Mouse (Mus musculus): ENCODE data around the gene Ralgapa1. TPM values are rescaled to one million over a fixed set of nuclear protein-coding genes. Genes with fewer than 3 reads are reported as not detected.
"Not testable (repeated sequence)": the region's sequence is repeated elsewhere in the genome, so short reads cannot be mapped to it uniquely, and the experiment has no call there.

The Ralgapa1 gene
- polyA plus RNA-seq, 1 experiment from 2014 or later = 19.2 TPM

DNA sequence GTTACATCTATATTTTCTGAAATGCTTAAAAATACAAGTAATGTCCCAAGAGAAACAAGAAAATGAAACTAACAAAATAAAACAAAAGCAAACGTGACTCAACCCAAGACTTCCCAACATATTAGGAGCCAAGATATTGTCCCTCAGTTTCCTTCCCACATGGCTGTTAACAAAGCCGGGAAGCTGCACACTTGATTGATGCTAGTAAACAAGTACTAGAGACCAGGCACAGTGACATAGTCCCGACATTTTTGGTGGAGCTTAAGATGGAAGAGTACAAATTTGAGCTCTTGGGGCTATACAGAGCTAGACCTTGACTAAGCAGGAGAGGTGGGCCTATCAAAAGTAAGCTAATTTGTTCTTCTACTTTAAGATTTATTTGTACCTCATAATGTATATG is 23.9 kb downstream of the Ralgapa1 start:
- H3K27ac ChIP-seq (replicated peaks; ENCODE audit: low read depth, low read length) = no peak overlapping the region
- no peak overlapping the region for H3K9ac ChIP-seq (replicated peaks; ENCODE audit: low read length)
- ATAC-seq (replicated peaks; ENCODE audit: insufficient number of reproducible peaks, low FRiP score, low TSS enrichment, low read depth) = no peak
- no peaks in the 10 kb centered on the region for H3K9me3 ChIP-seq (replicated peaks; ENCODE audit: control insufficient read depth, low read length)
- H3K4me3 ChIP-seq (ENCODE audit: low read depth, low read length) = no peak overlapping the region
- H3K4me1 ChIP-seq (ENCODE audit: control insufficient read depth, insufficient read depth, low read length) = no peaks in the 10 kb centered on the region
- H3K4me2 ChIP-seq (ENCODE audit: low read depth, low read length) = no peak overlapping the region
- no peak for DNase-seq (ENCODE audit: low spot score)
- no peaks in the 10 kb centered on the region for H3K36me3 ChIP-seq (replicated peaks; ENCODE audit: control insufficient read depth, insufficient read depth, low read depth, low read length)
- 85% methylated on average over 3 of the region's 3 CpGs for WGBS
- no peaks in the 10 kb centered on the region for H3K27me3 ChIP-seq (ENCODE audit: control insufficient read depth, insufficient read depth, low read length)

GRCm38 (mm10) chr12:55794485-55794884 is 26.5 kb downstream of the Ralgapa1 start:
- H3K4me3 ChIP-seq (ENCODE audit: low read depth, low read length); H3K27ac ChIP-seq (replicated peaks; ENCODE audit: low read depth, low read length); H3K4me1 ChIP-seq (ENCODE audit: control insufficient read depth, insufficient read depth, low read length); H3K9me3 ChIP-seq (replicated peaks; ENCODE audit: control insufficient read depth, low read length); DNase-seq (ENCODE audit: low spot score); H3K4me2 ChIP-seq (ENCODE audit: low read depth, low read length); H3K9ac ChIP-seq (replicated peaks; ENCODE audit: low read length); ATAC-seq (replicated peaks; ENCODE audit: insufficient number of reproducible peaks, low FRiP score, low TSS enrichment, low read depth); H3K27me3 ChIP-seq (ENCODE audit: control insufficient read depth, insufficient read depth, low read length); H3K36me3 ChIP-seq (replicated peaks; ENCODE audit: control insufficient read depth, insufficient read depth, low read depth, low read length): not testable (repeated sequence)
- WGBS = 79% methylated on average over 4 of the region's 4 CpGs

DNA sequence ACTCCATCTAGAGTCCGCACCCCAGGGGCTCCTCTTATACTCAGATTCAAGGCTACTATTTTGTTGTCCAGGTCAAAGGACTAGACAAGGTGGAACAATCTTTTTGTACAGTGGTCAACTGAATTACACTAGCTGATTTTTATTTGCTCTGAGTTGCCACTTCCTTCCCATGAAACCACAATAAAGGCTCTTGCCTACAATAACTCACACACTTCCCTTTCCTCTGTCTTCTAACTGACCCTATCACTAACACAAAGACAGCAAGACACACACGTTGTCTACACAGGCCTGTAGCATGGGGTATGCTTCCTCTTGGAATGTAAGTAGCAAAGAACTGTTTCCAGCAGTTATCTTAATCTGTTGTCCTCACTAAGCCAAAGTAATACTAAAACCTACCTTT is 35.7 kb downstream of the Ralgapa1 start:
- H3K4me2 ChIP-seq (ENCODE audit: low read depth, low read length) = no peak overlapping the region
- DNase-seq (ENCODE audit: low spot score) (no peak), ATAC-seq (replicated peaks; ENCODE audit: insufficient number of reproducible peaks, low FRiP score, low TSS enrichment, low read depth) (no peak)
- H3K27ac ChIP-seq (replicated peaks; ENCODE audit: low read depth, low read length) = no peak overlapping the region
- H3K27me3 ChIP-seq (ENCODE audit: control insufficient read depth, insufficient read depth, low read length) = no peaks in the 10 kb centered on the region
- H3K9me3 ChIP-seq (replicated peaks; ENCODE audit: control insufficient read depth, low read length) = no peaks in the 10 kb centered on the region
- 80% methylated on average over 2 of the region's 2 CpGs for WGBS
- H3K4me3 ChIP-seq (ENCODE audit: low read depth, low read length) = no peak overlapping the region
- H3K36me3 ChIP-seq (replicated peaks; ENCODE audit: control insufficient read depth, insufficient read depth, low read depth, low read length) = no peaks in the 10 kb centered on the region
- H3K4me1 ChIP-seq (ENCODE audit: control insufficient read depth, insufficient read depth, low read length) = no peaks in the 10 kb centered on the region
- no peak overlapping the region for H3K9ac ChIP-seq (replicated peaks; ENCODE audit: low read length)

GRCm38 (mm10) chr12:55782662-55783061 is 38.3 kb downstream of the Ralgapa1 start:
- Histone ChIP-seq H3K4me3 (ENCODE audit: low read depth, low read length) (no peak overlapping the region), H3K9ac (replicated peaks; ENCODE audit: low read length) (no peak overlapping the region), H3K27me3 (ENCODE audit: control insufficient read depth, insufficient read depth, low read length) (no peaks in the 10 kb centered on the region), H3K36me3 (replicated peaks; ENCODE audit: control insufficient read depth, insufficient read depth, low read depth, low read length) (no peaks in the 10 kb centered on the region), H3K4me2 (ENCODE audit: low read depth, low read length) (no peak overlapping the region), H3K27ac (replicated peaks; ENCODE audit: low read depth, low read length) (no peak overlapping the region), H3K4me1 (ENCODE audit: control insufficient read depth, insufficient read depth, low read length) (no peaks in the 10 kb centered on the region), H3K9me3 (replicated peaks; ENCODE audit: control insufficient read depth, low read length) (no peaks in the 10 kb centered on the region)
- ATAC-seq (replicated peaks; ENCODE audit: insufficient number of reproducible peaks, low FRiP score, low TSS enrichment, low read depth) (no peak), DNase-seq (ENCODE audit: low spot score) (no peak)
- WGBS = 89% methylated on average over 3 of the region's 3 CpGs

- WGBS = 83% methylated on average over 2 of the region's 2 CpGs
Observed at GRCm38 (mm10) chr12:55778301-55778700, 42.7 kb downstream of the Ralgapa1 start.

GRCm38 (mm10) chr12:55777356-55777755 is 43.6 kb downstream of the Ralgapa1 start:
- no peak overlapping the region for H3K4me2 ChIP-seq (ENCODE audit: low read depth, low read length)
- no peak overlapping the region for H3K9ac ChIP-seq (replicated peaks; ENCODE audit: low read length)
- H3K27me3 ChIP-seq (ENCODE audit: control insufficient read depth, insufficient read depth, low read length) = no peaks in the 10 kb centered on the region
- ATAC-seq (replicated peaks; ENCODE audit: insufficient number of reproducible peaks, low FRiP score, low TSS enrichment, low read depth) (no peak), DNase-seq (ENCODE audit: low spot score) (no peak)
- H3K27ac ChIP-seq (replicated peaks; ENCODE audit: low read depth, low read length) = no peak overlapping the region
- H3K4me3 ChIP-seq (ENCODE audit: low read depth, low read length) = no peak overlapping the region
- no peaks in the 10 kb centered on the region for H3K36me3 ChIP-seq (replicated peaks; ENCODE audit: control insufficient read depth, insufficient read depth, low read depth, low read length)
- no peaks in the 10 kb centered on the region for H3K9me3 ChIP-seq (replicated peaks; ENCODE audit: control insufficient read depth, low read length)
- no peaks in the 10 kb centered on the region for H3K4me1 ChIP-seq (ENCODE audit: control insufficient read depth, insufficient read depth, low read length)

More at GRCm38 (mm10) chr12:55778301-55778700, 42.7 kb downstream of the Ralgapa1 start:
- H3K4me3 ChIP-seq (ENCODE audit: low read depth, low read length) = no peak overlapping the region
- no peaks in the 10 kb centered on the region for H3K9me3 ChIP-seq (replicated peaks; ENCODE audit: control insufficient read depth, low read length)
- no peak overlapping the region for H3K4me2 ChIP-seq (ENCODE audit: low read depth, low read length)
- no peak overlapping the region for H3K9ac ChIP-seq (replicated peaks; ENCODE audit: low read length)
- H3K4me1 ChIP-seq (ENCODE audit: control insufficient read depth, insufficient read depth, low read length) = no peaks in the 10 kb centered on the region
- DNase-seq (ENCODE audit: low spot score) = peak; percentile 54
- ATAC-seq (replicated peaks; ENCODE audit: insufficient number of reproducible peaks, low FRiP score, low TSS enrichment, low read depth) = no peak
- H3K36me3 ChIP-seq (replicated peaks; ENCODE audit: control insufficient read depth, insufficient read depth, low read depth, low read length) = no peaks in the 10 kb centered on the region
- no peak overlapping the region for H3K27ac ChIP-seq (replicated peaks; ENCODE audit: low read depth, low read length)
- H3K27me3 ChIP-seq (ENCODE audit: control insufficient read depth, insufficient read depth, low read length) = no peaks in the 10 kb centered on the region

GRCm38 (mm10) chr12:55774316-55774715 is 46.7 kb downstream of the Ralgapa1 start:
- Histone ChIP-seq H3K4me2 (ENCODE audit: low read depth, low read length) (no peak overlapping the region), H3K9ac (replicated peaks; ENCODE audit: low read length) (no peak overlapping the region), H3K4me3 (ENCODE audit: low read depth, low read length) (no peak overlapping the region), H3K36me3 (replicated peaks; ENCODE audit: control insufficient read depth, insufficient read depth, low read depth, low read length) (no peaks in the 10 kb centered on the region), H3K4me1 (ENCODE audit: control insufficient read depth, insufficient read depth, low read length) (no peaks in the 10 kb centered on the region), H3K27ac (replicated peaks; ENCODE audit: low read depth, low read length) (no peak overlapping the region), H3K27me3 (ENCODE audit: control insufficient read depth, insufficient read depth, low read length) (no peaks in the 10 kb centered on the region), H3K9me3 (replicated peaks; ENCODE audit: control insufficient read depth, low read length) (no peaks in the 10 kb centered on the region)
- ATAC-seq (replicated peaks; ENCODE audit: insufficient number of reproducible peaks, low FRiP score, low TSS enrichment, low read depth) (no peak), DNase-seq (ENCODE audit: low spot score) (no peak)
- 80% methylated on average over 3 of the region's 3 CpGs for WGBS

DNA sequence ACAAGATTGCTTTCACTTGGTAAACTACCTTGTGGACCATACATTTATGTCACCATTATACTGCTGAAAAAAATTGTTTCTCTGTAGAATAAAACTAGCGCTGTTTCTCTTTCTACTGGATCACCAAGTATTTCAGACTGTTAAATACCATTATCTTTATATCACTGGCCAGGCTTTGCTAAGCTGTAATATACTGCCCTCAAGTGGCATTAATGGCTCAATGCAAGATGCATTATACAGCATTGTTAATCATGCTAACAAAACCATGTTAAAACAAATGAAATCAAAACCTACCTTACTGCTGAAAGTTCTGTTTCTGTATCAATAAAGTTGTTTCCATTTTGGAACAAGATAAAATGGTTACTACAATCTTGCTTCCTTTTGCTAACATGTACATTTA is 100.6 kb downstream of the Ralgapa1 start:
- Histone ChIP-seq H3K9ac (replicated peaks; ENCODE audit: low read length) (no peak overlapping the region), H3K4me1 (ENCODE audit: control insufficient read depth, insufficient read depth, low read length) (no peaks in the 10 kb centered on the region), H3K27ac (replicated peaks; ENCODE audit: low read depth, low read length) (no peak overlapping the region), H3K4me3 (ENCODE audit: low read depth, low read length) (no peak overlapping the region), H3K27me3 (ENCODE audit: control insufficient read depth, insufficient read depth, low read length) (no peaks in the 10 kb centered on the region), H3K9me3 (replicated peaks; ENCODE audit: control insufficient read depth, low read length) (no peaks in the 10 kb centered on the region), H3K36me3 (replicated peaks; ENCODE audit: control insufficient read depth, insufficient read depth, low read depth, low read length) (no peaks in the 10 kb centered on the region), H3K4me2 (ENCODE audit: low read depth, low read length) (no peak overlapping the region)
- WGBS = 72% methylated on average over 1 of the region's 1 CpGs
- peak; percentile 65 for DNase-seq (ENCODE audit: low spot score)
- no peak for ATAC-seq (replicated peaks; ENCODE audit: insufficient number of reproducible peaks, low FRiP score, low TSS enrichment, low read depth)
